Mouse (Mus musculus) testis, adult 2 months (tissue): ENCODE results near the gene Uqcc1.

Experiments used
- CTCF ChIP-seq: fragments of 200-500 bp; IDR thresholded peaks from 2 replicates; pipeline ENCODE4 v1.5.1; 2012; ENCODE audit warnings: low read depth, mild to moderate bottlenecking, inconsistent platforms, low read length, moderate library complexity; ENCODE audit not compliant: control insufficient read depth, insufficient read depth, insufficient replicate concordance
- POLR2A ChIP-seq: fragments of 200-500 bp; IDR thresholded peaks from 2 replicates; pipeline ENCODE4 v1.6.1; 2012; ENCODE audit warnings: low read depth, mild to moderate bottlenecking, inconsistent platforms, low read length, moderate library complexity; ENCODE audit not compliant: control insufficient read depth

DNA sequence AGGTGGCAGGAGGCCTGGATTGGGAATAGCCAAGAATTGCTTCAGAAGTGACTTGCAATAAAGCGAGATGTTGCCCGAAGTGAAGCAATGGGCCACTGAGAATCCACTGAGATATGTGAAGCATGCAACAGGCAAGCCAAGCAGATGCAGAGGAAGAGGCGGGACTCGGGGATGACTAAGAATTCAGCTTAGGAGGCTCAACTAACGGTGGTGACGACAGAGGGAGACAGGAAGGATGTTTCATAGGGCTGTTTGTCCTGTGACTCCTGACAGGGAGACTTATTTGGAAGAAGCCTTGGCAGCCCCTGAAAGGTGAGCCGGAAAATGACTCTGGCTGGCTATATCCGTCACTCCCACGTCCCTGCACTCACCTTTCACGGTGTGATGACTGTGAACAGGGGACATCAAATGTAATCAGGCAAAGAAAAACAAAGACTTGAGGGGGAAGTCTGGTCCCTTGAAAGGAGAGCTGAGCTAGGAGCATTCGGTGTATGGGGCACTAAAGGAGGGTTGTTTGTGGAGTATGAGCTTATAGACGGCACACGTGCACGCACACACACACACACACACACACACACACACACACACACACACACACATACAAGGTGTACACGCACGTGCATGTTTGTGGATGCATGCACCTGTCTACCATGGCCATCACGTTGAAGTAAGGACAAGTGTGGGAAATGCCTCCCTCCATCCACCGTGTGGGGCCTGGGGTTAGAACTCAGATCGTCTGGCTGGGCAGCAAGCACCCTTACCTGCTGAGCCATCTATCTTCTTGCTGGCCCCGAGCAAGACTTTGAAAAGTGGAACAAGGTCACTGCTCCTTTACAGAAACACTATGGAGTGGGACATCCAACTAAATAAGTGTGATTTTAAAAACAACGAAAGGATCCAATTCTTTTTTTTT, 50.9 kb downstream of the Uqcc1 start:
- TF ChIP-seq POLR2A: no peak
- TF ChIP-seq CTCF: no peak
